ENCODE assay signal across 9 mouse cellular contexts in genomic region chr11:19963717-19964141, GRCm38 (mm10). TPM values are rescaled to one million over a fixed set of nuclear protein-coding genes. Genes with fewer than 3 reads are reported as not detected.
DNase-seq lines count a peak whose midpoint lies in the region; ATAC-seq and TF ChIP-seq lines count a peak whose summit lies in the region.
"Had no signal": no experiment of that assay in that cellular context is flagged by ENCODE, and none has a peak within 500 bp of the region (broad histone marks: within the 10 kb centered on the region; RNA-seq: fewer than 3 reads in every experiment).

No protein-coding gene starts in this region.

- peaks cover 27% of the 10 kb centered on the region for H3K4me1 ChIP-seq in lung, adult 2 months (ENCODE audit: control insufficient read depth, insufficient read depth, low read length)
- peaks cover 51% of the 10 kb centered on the region for H3K4me1 ChIP-seq in kidney, postnatal 0 days (replicated peaks; ENCODE audit: insufficient read depth, low read length)
- peaks cover 34% of the 10 kb centered on the region for H3K4me1 ChIP-seq in neural tube, embryonic 15.5 days
- H3K4me1 ChIP-seq in hindbrain, embryonic 16.5 days (ENCODE audit: control insufficient read depth, insufficient read depth, low read depth, low read length): peaks cover 10% of the 10 kb centered on the region

- peak overlapping the region; percentile 86 for H3K27ac ChIP-seq in kidney, postnatal 0 days
- 0 out of 2 replicates have a peak overlapping the region, but pooled peaks have one; percentile 18 for H3K27ac ChIP-seq in neural tube, embryonic 15.5 days (replicated peaks)
- no peak overlapping the region for H3K27ac ChIP-seq in hindbrain, embryonic 16.5 days (ENCODE audit: low read depth, low read length)

- intact Hi-C loops in gastrocnemius, postnatal 36 days (cut with DNase I): loop anchor here (5.0 kb wide), 1 partner anchor 36 kb away; no protein-coding TSS in a partner anchor

- peak overlapping the region; percentile 21 for H3K4me3 ChIP-seq in lung, adult 2 months (replicated peaks; ENCODE audit: extremely low read depth, low read depth, low read length)
- no peak overlapping the region for H3K4me3 ChIP-seq in kidney, postnatal 0 days (replicated peaks; ENCODE audit: low read depth, low read length)
- H3K4me3 ChIP-seq in neural tube, embryonic 15.5 days (replicated peaks): no peak overlapping the region
- H3K4me3 ChIP-seq in hindbrain, embryonic 16.5 days (ENCODE audit: low read length): no peak overlapping the region

- peak; percentile 29; the same call in 1 of the 2 replicates for TF ChIP-seq POLR2A in lung, adult 2 months (IDR thresholded peaks at IDR 0.05; ENCODE audit: borderline replicate concordance, extremely low read depth, low read depth, low read length)

- no peaks in the 10 kb centered on the region for H3K9me3 ChIP-seq in kidney, postnatal 0 days (replicated peaks; ENCODE audit: low read length)
- H3K9me3 ChIP-seq in neural tube, embryonic 15.5 days (replicated peaks): no peaks in the 10 kb centered on the region
- H3K9me3 ChIP-seq in hindbrain, embryonic 16.5 days (ENCODE audit: control insufficient read depth, low read length): no peaks in the 10 kb centered on the region

- 6% methylated on average over 12 of the region's 12 CpGs for whole genome bisulfite sequencing in lung, adult 2 months
- 11% methylated on average over 12 of the region's 12 CpGs for WGBS in kidney, postnatal 0 days
- 71% methylated on average over 12 of the region's 12 CpGs for WGBS in neural tube, embryonic 15.5 days
- 76% methylated on average over 12 of the region's 12 CpGs for WGBS in hindbrain, embryonic 16.5 days

- H3K9ac ChIP-seq in kidney, postnatal 0 days (ENCODE audit: low read depth, low read length): 0 out of 2 replicates have a peak overlapping the region, but pooled peaks have one; percentile 23
- no peak overlapping the region for H3K9ac ChIP-seq in neural tube, embryonic 15.5 days (replicated peaks)
- H3K9ac ChIP-seq in hindbrain, embryonic 16.5 days (ENCODE audit: low read depth, low read length): no peak overlapping the region

- H3K36me3 ChIP-seq in kidney, postnatal 0 days (ENCODE audit: insufficient read depth, low read length): no peaks in the 10 kb centered on the region
- no peaks in the 10 kb centered on the region for H3K36me3 ChIP-seq in neural tube, embryonic 15.5 days
- no peaks in the 10 kb centered on the region for H3K36me3 ChIP-seq in hindbrain, embryonic 16.5 days (ENCODE audit: control insufficient read depth, insufficient read depth, low read length)

- peak; percentile 15; the same call in 1 of the 2 replicates for ATAC-seq in granulocyte monocyte progenitor cell, adult 5-6 weeks (replicated peaks; ENCODE audit: poor library complexity, severe bottlenecking)
- ATAC-seq in kidney, postnatal 0 days (replicated peaks; ENCODE audit: low FRiP score, low read depth): peak; percentile 67
- no peak for ATAC-seq in neural tube, embryonic 15.5 days (ENCODE audit: low FRiP score)
- ATAC-seq in hindbrain, embryonic 16.5 days: no peak
- ATAC-seq: Patski had no signal

- H3K27me3 ChIP-seq in kidney, postnatal 0 days (ENCODE audit: insufficient read depth, low read length): no peaks in the 10 kb centered on the region
- H3K27me3 ChIP-seq in neural tube, embryonic 15.5 days (replicated peaks): no peaks in the 10 kb centered on the region
- no peaks in the 10 kb centered on the region for H3K27me3 ChIP-seq in hindbrain, embryonic 16.5 days (replicated peaks; ENCODE audit: control insufficient read depth, insufficient read depth, low read length)
- H3K27me3 ChIP-seq: Patski had no signal

- no peak for DNase-seq in lung, adult 2 months
- no peak for DNase-seq in lung, adult 18-20 months
- peak; percentile 92 for DNase-seq in kidney, postnatal 0 days (ENCODE audit: low spot score)
- no peak for DNase-seq in gastrocnemius, postnatal 36 days
- DNase-seq in urinary bladder, postnatal 36 days (ENCODE audit: low spot score in 2 of 2): no peak

- peak overlapping the region; percentile 28 for H3K4me2 ChIP-seq in kidney, postnatal 0 days (ENCODE audit: low read length)
- H3K4me2 ChIP-seq in neural tube, embryonic 15.5 days: no peak overlapping the region; the same call in 1 of the 2 replicates
- no peak overlapping the region for H3K4me2 ChIP-seq in hindbrain, embryonic 16.5 days (ENCODE audit: low read length)

- TF ChIP-seq CTCF in lung, adult 2 months (IDR thresholded peaks at IDR 0.05; ENCODE audit: insufficient read depth, low read length): no peak
- no peak for TF ChIP-seq CTCF in kidney, postnatal 0 days (IDR thresholded peaks at IDR 0.05; ENCODE audit: low read depth)

RNA-seq across cellular contexts. Expression of gene Spred2, which starts 39.6 kb away (rescaled TPM):
- 24.0 and 24.4 TPM in 2 replicates for polyA plus RNA-seq in lung, adult 2 months (2012; rRNA removed)
- 16.8 and 19.4 TPM in 2 replicates for total RNA-seq in granulocyte monocyte progenitor cell, adult 5-6 weeks (2014; fragmentation: Nextera tagmentation)
- 4.6 and 6.8 TPM in 2 replicates for total RNA-seq in granulocyte monocyte progenitor cell, adult 5-6 weeks (2017)
- polyA plus RNA-seq in kidney, postnatal 0 days (2015; fragmentation: Nextera tagmentation; extraction: Ambion mirVana): 7.9 and 8.5 TPM in 2 replicates
- 7.2 and 8.4 TPM in 2 replicates for polyA plus RNA-seq in neural tube, embryonic 15.5 days (2015; fragmentation: Nextera tagmentation; extraction: Ambion mirVana)
- 1 to 10 TPM; 6.1 to 7.1 TPM for total RNA-seq in gastrocnemius, postnatal 36 days (2021)
- 6.7 and 7.4 TPM in 2 replicates for polyA plus RNA-seq in hindbrain, embryonic 16.5 days (2015; fragmentation: Nextera tagmentation; extraction: Ambion mirVana)

Comparison
In these comparisons a context has a peak if more than half of its experiments do, and no peak if none do; other contexts are left out.
1. ATAC-seq: peak in granulocyte monocyte progenitor cell, adult 5-6 weeks (single experiment) and kidney, postnatal 0 days (single experiment); none in neural tube, embryonic 15.5 days (single experiment) and hindbrain, embryonic 16.5 days (single experiment).